Mouse (Mus musculus): ENCODE data around the gene Dnajb13.

DNA sequence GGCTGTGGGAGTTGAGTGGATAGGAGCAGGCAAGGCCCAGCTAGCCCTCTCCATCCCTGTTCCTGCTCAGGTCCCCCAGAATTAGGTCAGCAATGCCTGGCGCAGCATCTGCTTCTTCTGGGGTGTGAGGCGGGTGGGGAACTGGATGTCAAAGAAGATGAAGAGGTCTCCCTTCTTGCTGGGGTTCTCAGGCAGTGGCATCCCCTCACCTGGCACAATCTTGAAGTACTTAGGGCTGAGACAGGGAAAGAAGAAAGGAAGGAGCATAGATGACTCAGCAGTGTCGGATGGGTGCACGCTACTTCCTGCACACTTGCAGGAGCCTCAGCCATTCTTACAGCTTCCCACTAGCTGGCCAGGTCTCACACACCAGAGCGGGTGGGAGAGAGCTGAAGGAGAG lies 11.7 kb downstream of the Dnajb13 start:
- no peak for TF ChIP-seq CTCF (IDR thresholded peaks at IDR 0.05; ENCODE audit: insufficient read depth, low read length)
- TF ChIP-seq POLR2A (IDR thresholded peaks at IDR 0.05; ENCODE audit: borderline replicate concordance, extremely low read depth, low read depth, low read length): peak; percentile 47; the same call in 1 of the 2 replicates

Data from lung, adult 2 months (tissue).